Mouse (Mus musculus) olfactory bulb, adult 2 months (tissue): ENCODE data around the gene Rps25. TPM values are rescaled to one million over a fixed set of nuclear protein-coding genes. Genes with fewer than 3 reads are reported as not detected.
"Not testable (repeated sequence)": the region's sequence is repeated elsewhere in the genome, so short reads cannot be mapped to it uniquely, and the experiment has no call there.

Source experiments
- H3K27ac ChIP-seq: fragments of 200-500 bp; 2 replicates; pipeline ENCODE4 v1.5.1; 2012; ENCODE audit warnings: low read depth, low read length; ENCODE audit not compliant: insufficient read depth
- H3K4me1 ChIP-seq: fragments of 200-500 bp; 2 replicates; pipeline ENCODE4 v1.6.1; 2012; ENCODE audit warnings: low read length; ENCODE audit not compliant: control insufficient read depth, insufficient read depth
- H3K4me3 ChIP-seq: fragments of 200-500 bp; 2 replicates; pipeline ENCODE4 v1.5.1; 2012; ENCODE audit warnings: mild to moderate bottlenecking, low read depth, low read length, moderate library complexity; ENCODE audit not compliant: insufficient read depth
- CTCF ChIP-seq: fragments of 200-500 bp; IDR thresholded peaks from 2 replicates; pipeline ENCODE4 v1.5.1; 2012; ENCODE audit warnings: low read depth, mild to moderate bottlenecking, low read length, moderate library complexity; ENCODE audit not compliant: insufficient read depth
- POLR2A ChIP-seq: fragments of 200-500 bp; IDR thresholded peaks from 2 replicates; pipeline ENCODE4 v1.6.1; 2012; ENCODE audit warnings: mild to moderate bottlenecking, low read depth, low read length, moderate library complexity; ENCODE audit not compliant: insufficient read depth
- WGBS: fragments of 180-500 bp; shearing (Covaris S2); methylation state at CpG from one replicate; pipeline ENCODE4 v1.1.7; 2018; 5-methylcytosine and 5-hydroxymethylcytosine counted together
- polyA plus RNA-seq: library from polyadenylated mRNA; stranded (reverse); fragments of >200 nt; gene quantifications from 2 replicates; pipeline ENCODE4 v1.2.4, GENCODE M21; 2012; ENCODE audit warnings: low replicate concordance; ENCODE audit not compliant: missing spikeins, insufficient read depth, insufficient read length

Rps25 gene
- polyA plus RNA-seq, 1 experiment, result 1,193 TPM

- H3K4me1 ChIP-seq, result peaks cover 22% of the 10 kb centered on the region
- H3K27ac ChIP-seq, result no peak overlapping the region
- 77% methylated on average over 13 of the region's 13 CpGs for WGBS
- no peak for TF ChIP-seq POLR2A
- TF ChIP-seq CTCF, result no peak
- H3K4me3 ChIP-seq, result no peak overlapping the region
Observed at GRCm38 (mm10) chr9:44399114-44399794, 7.7 kb upstream of the Rps25 start.

DNA sequence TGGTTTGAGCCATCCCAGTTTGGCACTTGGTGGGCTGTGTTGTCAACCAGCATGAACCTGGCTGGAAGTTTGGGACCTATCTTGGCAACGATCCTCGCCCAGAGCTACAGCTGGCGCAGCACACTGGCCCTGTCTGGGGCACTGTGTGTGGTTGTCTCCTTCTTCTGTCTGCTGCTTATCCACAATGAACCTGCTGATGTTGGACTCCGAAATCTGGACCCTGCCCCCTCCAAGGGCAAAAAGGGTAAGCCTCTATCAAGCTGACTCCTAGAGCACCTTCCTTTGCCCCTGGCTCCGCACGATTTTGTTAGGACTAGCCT is 7.2 kb upstream of the Rps25 start:
- Histone ChIP-seq H3K27ac (no peak overlapping the region), H3K4me3 (no peak overlapping the region), H3K4me1 (peaks cover 22% of the 10 kb centered on the region)
- TF ChIP-seq CTCF (no peak), POLR2A (no peak)
- WGBS, result 86% methylated on average over 6 of the region's 6 CpGs

DNA sequence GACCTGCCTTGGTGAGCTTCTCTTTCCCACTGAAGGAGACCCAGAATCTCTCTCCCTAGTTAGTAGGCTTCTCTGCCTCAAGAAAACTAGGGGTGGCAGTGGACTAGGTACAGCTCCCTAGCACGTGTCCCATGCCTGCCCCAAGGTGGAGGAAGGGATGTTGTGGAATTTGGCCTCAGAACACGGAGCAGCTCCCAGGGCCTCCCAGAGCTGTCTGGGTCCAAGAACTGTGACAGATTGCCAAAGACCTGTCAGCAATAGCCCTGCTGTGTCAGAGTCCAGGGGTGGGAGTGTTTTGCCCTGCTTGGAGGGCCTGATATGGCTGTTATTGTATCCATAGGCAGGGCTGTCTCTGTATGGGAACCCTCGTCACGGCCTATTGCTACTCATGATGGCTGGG is 5.9 kb upstream of the Rps25 start:
- H3K4me1 ChIP-seq, result peaks cover 22% of the 10 kb centered on the region
- 76% methylated on average over 4 of the region's 4 CpGs for WGBS
- no peak overlapping the region for H3K4me3 ChIP-seq
- H3K27ac ChIP-seq, result no peak overlapping the region
- no peak for TF ChIP-seq POLR2A
- TF ChIP-seq CTCF, result no peak

DNA sequence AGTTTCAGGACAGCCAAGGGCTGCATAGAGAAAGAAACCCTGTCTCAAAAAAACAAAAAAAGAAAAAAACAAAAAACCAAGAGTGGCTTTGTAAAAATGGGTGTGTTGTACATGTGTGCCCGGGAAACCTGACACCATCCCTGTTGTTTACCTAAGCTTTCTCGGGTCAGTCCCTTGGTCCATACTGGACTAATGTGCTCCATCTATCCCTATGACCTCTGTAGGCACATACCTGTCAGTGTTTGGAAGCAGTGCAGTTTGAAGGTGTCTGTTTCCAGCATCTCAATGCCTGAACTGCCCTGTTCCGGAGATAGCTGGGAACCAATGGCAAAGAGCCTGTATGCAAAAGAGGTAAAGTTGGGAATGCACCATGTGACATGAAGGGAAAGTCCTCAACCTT is 1.9 kb upstream of the Rps25 start:
- Histone ChIP-seq H3K4me3 (no peak overlapping the region), H3K27ac (no peak overlapping the region), H3K4me1 (peaks cover 7% of the 10 kb centered on the region; the same call in 1 of the 2 replicates)
- WGBS, result 80% methylated on average over 3 of the region's 3 CpGs
- no peak for TF ChIP-seq POLR2A
- TF ChIP-seq CTCF, result no peak

GRCm38 (mm10) chr9:44407752-44408097 is 786 bp downstream of the Rps25 start:
- Histone ChIP-seq H3K27ac (no peak overlapping the region), H3K4me1 (peaks cover 7% of the 10 kb centered on the region; the same call in 1 of the 2 replicates), H3K4me3 (peak overlapping the region; percentile 77)
- TF ChIP-seq CTCF (no peak), POLR2A (no peak)
- WGBS, result 0% methylated on average over 24 of the region's 24 CpGs

- H3K4me3 ChIP-seq, H3K4me1 ChIP-seq, H3K27ac ChIP-seq: not testable (repeated sequence)
- WGBS, result 85% methylated on average over 9 of the region's 9 CpGs
Observed at GRCm38 (mm10) chr9:44408693-44409092, 1.8 kb downstream of the Rps25 start.

GRCm38 (mm10) chr9:44410647-44411336 is 3.9 kb downstream of the Rps25 start:
- Histone ChIP-seq H3K4me1 (peaks cover 7% of the 10 kb centered on the region; the same call in 1 of the 2 replicates), H3K4me3 (no peak overlapping the region), H3K27ac (no peak overlapping the region)
- 73% methylated on average over 2 of the region's 2 CpGs for WGBS
- no peak for TF ChIP-seq POLR2A
- no peak for TF ChIP-seq CTCF

DNA sequence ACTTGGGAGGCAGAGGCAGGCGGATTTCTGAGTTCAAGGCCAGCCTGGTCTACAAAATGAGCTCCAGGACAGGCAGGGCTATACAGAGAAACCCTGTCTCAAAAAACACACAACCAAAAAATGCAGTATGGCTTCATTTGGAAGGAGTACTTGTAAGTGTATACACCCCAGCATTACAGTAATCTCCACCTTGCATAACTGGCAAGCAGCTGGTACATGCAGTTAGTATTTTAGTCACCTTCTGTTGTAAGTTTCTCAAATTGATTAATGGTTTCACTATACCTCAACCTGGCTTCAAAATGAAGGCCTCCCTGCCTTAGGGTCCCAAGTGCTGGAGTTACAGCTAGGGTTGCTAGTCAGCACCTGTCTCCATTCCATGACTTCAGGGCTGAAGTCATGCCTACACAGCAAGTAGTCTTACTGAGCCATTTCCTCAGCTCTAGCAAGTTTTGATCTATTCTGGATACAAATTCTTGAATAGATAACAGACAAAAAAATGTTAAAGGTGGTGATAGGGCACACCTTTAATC is 4.7 kb downstream of the Rps25 start:
- no peak for TF ChIP-seq POLR2A
- TF ChIP-seq CTCF, result no peak

GRCm38 (mm10) chr9:44412306-44412705 is 5.4 kb downstream of the Rps25 start:
- WGBS, result 85% methylated on average over 4 of the region's 4 CpGs
- Histone ChIP-seq H3K4me3 (no peak overlapping the region), H3K27ac (no peak overlapping the region), H3K4me1 (peaks cover 7% of the 10 kb centered on the region; the same call in 1 of the 2 replicates)
- TF ChIP-seq POLR2A, result no peak
- TF ChIP-seq CTCF, result no peak

More for the DNA sequence above, 4.7 kb downstream of the Rps25 start:
- Histone ChIP-seq H3K4me3 (no peak overlapping the region), H3K4me1 (peaks cover 7% of the 10 kb centered on the region; the same call in 1 of the 2 replicates), H3K27ac (no peak overlapping the region)
- 85% methylated on average over 1 of the region's 1 CpGs for WGBS
